Mouse (Mus musculus) small intestine, adult 2 months (tissue): ENCODE data around the gene Pla2g12b.

Experiments
- CTCF ChIP-seq: fragments of 200-500 bp; IDR thresholded peaks from 2 replicates; pipeline ENCODE4 v1.5.1; 2012; ENCODE audit warnings: low read depth, mild to moderate bottlenecking, control low read depth, inconsistent platforms, low read length, moderate library complexity, mixed read lengths; ENCODE audit not compliant: insufficient replicate concordance, insufficient read length; ENCODE audit errors: extremely low read depth
- POLR2A ChIP-seq: fragments of 200-500 bp; IDR thresholded peaks from 2 replicates; pipeline ENCODE4 v1.6.1; 2012; ENCODE audit warnings: low read depth, mild to moderate bottlenecking, control low read depth, inconsistent platforms, low read length, moderate library complexity

DNA sequence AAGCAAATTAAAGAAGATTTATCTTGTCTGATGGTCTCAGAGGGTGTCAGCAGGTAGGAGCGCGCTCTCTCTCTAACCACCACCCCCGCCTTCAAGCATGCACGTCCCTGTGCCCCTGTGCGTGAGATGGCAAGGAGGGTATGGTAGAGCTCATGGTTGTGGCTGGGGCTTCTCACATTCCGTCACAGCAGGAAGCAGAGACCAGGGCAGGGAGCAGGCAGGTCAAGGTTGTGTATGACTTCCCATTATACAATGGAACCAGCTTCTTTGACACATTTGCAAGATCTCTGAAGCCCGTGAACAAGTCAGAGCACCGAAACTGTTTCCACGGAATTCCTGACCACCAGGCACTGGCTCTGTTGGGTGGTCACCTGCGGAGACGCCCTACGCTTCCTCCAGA is 6.8 kb downstream of the Pla2g12b start:
- no peak for TF ChIP-seq POLR2A
- no peak for TF ChIP-seq CTCF
